Mouse (Mus musculus): Measurements from ENCODE around the gene Olfr295. TPM values are rescaled to one million over a fixed set of nuclear protein-coding genes. Genes with fewer than 3 reads are reported as not detected.

Gene Olfr295
- 0.23 TPM in 1 of 2 replicates, not detected in the other for total RNA-seq (2017)

DNA sequence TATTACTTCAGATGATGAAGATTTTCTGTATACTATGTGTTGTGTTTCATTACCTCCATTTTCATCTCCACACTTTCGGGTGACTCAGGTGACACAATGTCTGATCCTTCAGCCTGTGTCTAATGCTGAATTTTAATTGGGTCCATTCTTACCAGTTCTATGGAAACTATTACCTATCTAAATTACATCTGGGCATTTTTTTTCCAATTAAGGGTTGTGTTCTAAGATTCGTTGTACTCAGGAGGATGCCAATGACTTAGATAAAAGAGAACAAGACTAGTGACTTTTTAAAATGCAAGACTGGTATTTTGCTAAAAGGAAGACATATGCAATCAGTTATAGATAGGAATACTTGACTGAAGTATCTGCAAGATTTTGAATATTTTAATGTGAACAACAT, at the start of gene Olfr295:
Gene Olfr295 (plus strand): TSS at position 301 of the 400 bp plus-strand sequence.
- no peak for ATAC-seq (ENCODE audit: extremely low read depth, insufficient number of reproducible peaks, low FRiP score, poor library complexity, severe bottlenecking)

DNA sequence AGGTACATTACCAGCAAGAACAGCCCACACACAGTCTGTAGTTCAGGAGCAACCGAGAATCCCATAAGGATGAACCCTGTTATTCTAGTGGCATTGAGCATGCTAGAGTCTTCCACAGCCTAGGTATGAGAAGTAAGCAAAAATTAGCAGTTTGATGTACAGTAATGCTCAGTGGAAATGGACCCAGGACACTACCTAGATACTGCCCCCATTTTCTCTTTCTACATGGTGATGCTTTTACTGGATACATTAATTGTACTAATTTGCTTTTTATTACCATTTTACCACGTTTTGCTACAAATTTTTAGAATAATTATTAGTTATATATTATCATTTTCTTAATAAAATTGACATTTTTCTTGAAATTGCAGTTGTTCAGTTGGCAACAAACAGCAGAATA, 32.9 kb downstream of the Olfr295 start, which contains the start of gene Olfr294:
Gene Olfr294 (minus strand): TSS at position 101 of the 400 bp plus-strand sequence.
- no peak for ATAC-seq (ENCODE audit: extremely low read depth, insufficient number of reproducible peaks, low FRiP score, poor library complexity, severe bottlenecking)

Other genes with a start within 250 kb of the Olfr295 start
- gene Olfr307, start 246.3 kb upstream of the Olfr295 start, total RNA-seq (2017) = not detected in 2 replicates
- gene Olfr305, start 216.9 kb upstream of the Olfr295 start, total RNA-seq (2017) = not detected in 2 replicates
- not detected in 2 replicates for gene Olfr304, start 197.2 kb upstream of the Olfr295 start, total RNA-seq (2017)
- gene Olfr303, start 186.1 kb upstream of the Olfr295 start, total RNA-seq (2017) = not detected in 2 replicates
- gene Olfr301, start 180.0 kb upstream of the Olfr295 start, total RNA-seq (2017) = not detected in 2 replicates
- gene Olfr299, start 123.9 kb upstream of the Olfr295 start, total RNA-seq (2017) = not detected in 2 replicates
- gene Olfr298, start 91.4 kb upstream of the Olfr295 start, total RNA-seq (2017) = 0.25 TPM in 1 of 2 replicates, not detected in the other
- gene Olfr297, start 63.9 kb upstream of the Olfr295 start, total RNA-seq (2017) = not detected in 2 replicates
- gene Olfr294, start 32.8 kb downstream of the Olfr295 start, total RNA-seq (2017) = not detected in 2 replicates
- gene Olfr293, start 65.2 kb downstream of the Olfr295 start, total RNA-seq (2017) = not detected in 2 replicates
- not detected in 2 replicates for gene Olfr292, start 104.5 kb downstream of the Olfr295 start, total RNA-seq (2017)
- gene Folh1, start 192.1 kb downstream of the Olfr295 start, total RNA-seq (2017) = not detected in 2 replicates
- not detected in 2 replicates for gene Vmn2r77, start 211.2 kb downstream of the Olfr295 start, total RNA-seq (2017)